Mouse (Mus musculus) brain, embryonic 14.5 days (tissue): ENCODE measurements around the gene Tbc1d22b. TPM values are rescaled to one million over a fixed set of nuclear protein-coding genes. Genes with fewer than 3 reads are reported as not detected.

Experiments
- DNase-seq: peaks from one replicate; pipeline ENCODE4 v3.0.0-alpha.2; 2011; ENCODE audit warnings: low read depth
- CTCF ChIP-seq: fragments of 200-500 bp; IDR thresholded peaks from 2 replicates; pipeline ENCODE4 v1.5.1; 2012; ENCODE audit warnings: inconsistent platforms, mild to moderate bottlenecking, moderate library complexity, borderline replicate concordance; ENCODE audit not compliant: insufficient read depth, insufficient read length; ENCODE audit errors: extremely low read depth
- POLR2A ChIP-seq: fragments of 200-500 bp; IDR thresholded peaks from 2 replicates; pipeline ENCODE4 v1.6.1; 2012; ENCODE audit warnings: mild to moderate bottlenecking, inconsistent platforms, borderline replicate concordance; ENCODE audit not compliant: poor library complexity, insufficient read depth, insufficient read length, severe bottlenecking; ENCODE audit errors: extremely low read depth
- polyA plus RNA-seq: library from polyadenylated mRNA; depleted of rRNA; stranded (reverse); fragments of >200 nt; gene quantifications from 2 replicates; pipeline ENCODE4 v1.2.3, GENCODE M21; 2012

The Tbc1d22b gene
- polyA plus RNA-seq, 1 experiment, result 40.6 TPM

DNA sequence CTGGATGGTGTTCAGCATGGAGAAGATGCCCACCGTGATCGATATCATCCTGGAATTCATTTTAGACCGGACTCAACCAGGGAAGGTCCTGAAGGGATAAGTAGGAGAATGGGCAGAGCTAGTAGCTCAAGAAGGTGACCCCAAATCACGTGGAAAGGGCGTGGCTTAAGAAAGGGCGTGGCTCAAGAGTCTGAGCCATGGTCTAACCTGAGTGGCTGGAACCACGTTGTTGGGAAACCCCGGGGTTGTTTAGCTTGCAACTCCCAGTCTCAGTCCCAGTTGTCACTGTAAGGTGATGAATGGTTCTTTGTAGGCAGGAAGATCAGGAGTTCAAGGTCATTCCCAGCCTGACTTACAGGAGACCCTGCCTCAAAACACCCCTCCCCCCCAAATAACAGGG lies 29.9 kb upstream of the Tbc1d22b start:
- TF ChIP-seq CTCF, result no peak
- no peak for TF ChIP-seq POLR2A
- no peak for DNase-seq

DNA sequence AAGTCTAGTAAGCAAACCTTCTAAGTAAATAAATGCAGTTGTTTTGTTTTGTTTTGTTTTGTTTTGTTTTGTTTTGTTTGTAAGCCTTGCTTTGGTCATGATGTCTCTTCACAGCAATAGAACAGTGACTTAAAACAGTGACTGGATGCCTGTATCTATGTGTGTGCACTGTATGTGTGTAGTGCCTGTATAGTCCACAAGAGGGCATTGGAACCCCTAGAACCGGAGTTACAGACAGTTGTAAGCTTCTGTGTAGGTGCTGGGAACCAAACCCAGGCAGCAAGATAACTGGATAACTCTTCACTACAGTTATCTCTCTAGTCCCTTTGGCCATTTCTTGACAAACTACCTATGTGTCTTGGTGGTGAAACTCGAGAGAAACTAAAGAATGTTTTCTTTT lies 24.0 kb upstream of the Tbc1d22b start:
- TF ChIP-seq POLR2A (no peak), CTCF (no peak)
- no peak for DNase-seq

DNA sequence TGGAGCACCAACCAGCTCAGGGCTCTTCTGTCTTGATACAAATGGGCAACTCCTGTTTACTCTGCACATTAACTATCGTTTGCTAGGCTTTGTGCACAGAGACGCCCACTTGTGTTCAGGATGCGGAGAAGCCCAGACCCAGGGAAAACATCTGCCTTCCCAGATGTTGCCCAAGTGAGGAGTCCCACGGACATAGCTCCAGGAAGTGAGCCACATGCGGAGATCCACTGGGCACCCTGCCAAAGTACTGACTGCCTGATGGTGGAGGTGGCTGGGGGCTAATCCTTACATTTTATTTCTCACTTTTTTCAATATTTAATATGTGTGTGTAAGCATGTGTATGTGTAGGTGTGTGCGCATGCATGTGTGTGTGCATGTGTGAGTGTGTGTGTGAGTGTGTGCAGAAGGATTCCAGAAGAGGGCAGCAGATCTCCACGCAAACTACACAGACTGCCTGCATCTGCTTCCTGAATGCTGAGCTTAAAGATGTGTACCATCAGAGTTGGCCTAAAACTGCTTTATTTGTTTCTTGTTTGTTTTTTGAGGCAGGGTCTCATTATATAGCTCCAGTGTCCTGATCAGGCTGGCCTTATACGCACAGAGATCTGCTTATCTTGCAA lies 20.9 kb upstream of the Tbc1d22b start:
- peak; percentile 12 for DNase-seq

DNA sequence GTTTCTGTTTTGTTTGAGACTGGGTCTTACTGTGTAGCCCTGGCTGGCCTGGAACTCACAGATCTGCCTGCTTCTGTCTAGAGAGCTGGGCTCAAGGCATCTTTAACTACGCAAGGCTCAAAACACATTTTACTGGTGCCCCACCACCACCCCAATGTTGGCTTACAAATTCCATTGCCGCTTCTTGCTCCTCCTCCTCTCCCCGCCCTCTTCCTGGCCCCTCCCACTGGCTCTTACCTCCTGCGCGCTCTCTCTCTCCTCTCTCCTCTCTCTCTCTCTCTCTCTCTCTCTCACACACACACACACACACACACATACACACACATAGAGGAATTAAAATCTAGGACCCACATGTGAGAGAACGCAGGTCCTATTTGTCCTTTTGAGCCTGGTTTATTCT lies 19.1 kb upstream of the Tbc1d22b start:
- no peak for DNase-seq
- TF ChIP-seq POLR2A, result no peak

More for the DNA sequence above, 20.9 kb upstream of the Tbc1d22b start:
- TF ChIP-seq POLR2A (no peak), CTCF (peak; percentile 24; the same call in 1 of the 2 replicates)

DNA sequence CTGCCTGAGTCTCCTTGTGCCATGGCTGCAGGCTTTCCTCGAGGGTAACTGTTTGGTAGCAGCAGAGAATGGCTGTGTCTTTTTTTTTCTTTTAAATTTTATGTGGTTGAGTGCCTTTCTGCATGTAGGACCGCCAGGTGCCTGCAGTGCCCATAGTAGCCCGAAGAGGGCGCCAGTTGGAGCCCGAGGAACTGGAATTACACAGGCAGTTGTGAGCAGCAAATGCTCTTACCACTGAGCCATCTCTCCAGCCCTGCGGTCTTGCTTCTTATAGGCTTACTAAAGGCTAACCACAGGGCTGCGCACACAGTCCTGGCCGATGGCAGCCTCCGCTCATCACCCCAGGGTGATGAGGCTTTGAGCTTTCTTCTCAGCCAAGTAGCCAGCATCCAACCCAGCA lies 18.3 kb upstream of the Tbc1d22b start:
- no peak for DNase-seq
- TF ChIP-seq CTCF (peak; percentile 33; the same call in 1 of the 2 replicates), POLR2A (no peak)

DNA sequence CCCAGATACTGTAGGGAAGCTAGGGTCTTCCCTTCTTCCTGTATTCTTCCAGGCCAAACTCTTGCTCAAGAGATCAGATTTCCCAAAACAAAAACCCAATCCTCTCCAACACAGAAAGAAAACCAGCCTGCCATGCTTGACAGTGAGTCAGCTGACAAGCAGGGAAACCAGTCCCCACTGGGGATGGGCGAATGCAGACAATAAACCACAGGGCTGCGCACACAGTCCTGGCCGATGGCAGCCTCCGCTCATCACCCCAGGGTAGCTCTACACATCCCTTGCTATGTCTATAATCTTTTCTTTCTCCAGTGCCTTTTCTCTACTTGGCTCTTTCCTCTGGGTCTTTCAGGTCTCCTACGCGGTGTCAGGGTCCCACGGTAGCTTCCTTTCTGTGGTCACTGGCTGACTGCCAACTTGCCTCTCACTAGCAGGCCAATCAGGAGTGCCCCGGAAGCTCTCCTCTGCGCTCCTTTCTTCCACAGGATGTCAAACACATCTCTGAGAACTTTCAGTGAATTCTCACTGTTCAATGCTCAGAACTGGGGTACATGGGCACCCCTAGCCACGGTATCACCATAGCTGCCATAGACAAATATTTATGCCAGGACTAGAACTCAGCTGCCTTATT lies 17.7 kb upstream of the Tbc1d22b start:
- TF ChIP-seq POLR2A (no peak), CTCF (no peak)

DNA sequence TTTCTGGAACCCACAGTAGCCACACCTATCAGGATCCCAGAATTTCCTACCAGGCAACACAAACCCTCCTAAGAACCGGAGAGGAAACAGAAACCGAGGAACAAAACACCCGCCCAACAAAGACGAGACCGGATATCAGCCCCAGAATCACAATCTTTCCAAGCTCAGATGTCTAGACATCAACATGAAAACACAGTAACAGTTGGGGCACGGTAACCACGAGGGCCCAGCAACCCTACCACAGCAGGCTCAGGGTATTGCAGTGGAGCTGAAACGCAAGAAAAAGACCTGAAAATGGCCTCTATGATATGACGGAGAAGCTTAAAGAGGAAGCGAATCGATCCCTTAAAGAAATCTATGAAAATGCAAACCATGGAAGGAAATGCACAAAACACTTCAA lies 15.7 kb upstream of the Tbc1d22b start:
- no peak for DNase-seq
- TF ChIP-seq POLR2A, result no peak
- TF ChIP-seq CTCF, result no peak

More for the DNA sequence above, 17.7 kb upstream of the Tbc1d22b start:
- peak; percentile 53 for DNase-seq

DNA sequence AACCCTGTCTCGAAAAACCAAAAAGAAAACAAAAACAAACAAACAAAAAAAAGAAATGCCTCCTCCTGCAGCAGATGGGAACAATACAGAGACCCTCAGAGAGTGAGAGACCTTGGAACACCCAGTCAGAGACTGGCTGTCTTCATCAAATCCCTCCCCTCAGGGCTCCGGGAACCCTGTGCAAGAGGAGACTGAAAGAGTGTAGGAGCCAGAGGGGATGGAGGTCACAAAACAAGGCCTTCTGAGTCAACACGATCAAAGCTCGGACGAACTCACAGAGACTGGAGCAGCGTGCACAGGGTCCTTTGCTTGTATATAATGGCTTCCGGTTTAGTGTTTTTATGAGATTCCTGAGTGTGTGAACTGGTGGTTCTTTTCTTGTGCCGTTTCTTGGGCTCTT lies 9.2 kb upstream of the Tbc1d22b start:
- DNase-seq, result no peak
- TF ChIP-seq POLR2A (no peak), CTCF (no peak)

DNA sequence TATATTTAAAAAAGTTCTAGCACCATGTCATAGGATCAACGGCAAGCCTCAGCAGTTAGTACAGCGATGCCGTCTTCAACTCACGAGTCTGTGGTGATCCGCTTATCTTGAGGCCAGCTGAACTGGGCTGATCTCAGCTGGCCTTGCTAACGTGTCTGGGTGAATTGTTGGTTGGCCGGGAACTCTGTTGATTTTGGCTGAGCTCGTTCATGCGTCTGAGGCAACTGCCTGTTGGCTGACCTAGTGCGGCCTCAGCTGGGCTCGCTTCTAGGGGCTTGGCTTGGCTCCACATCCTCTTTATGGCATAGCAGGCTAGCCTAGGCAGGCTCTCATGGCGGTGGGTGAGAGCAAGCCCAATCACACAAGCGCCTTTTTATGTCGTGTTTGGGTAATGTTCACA lies 8.2 kb upstream of the Tbc1d22b start:
- TF ChIP-seq CTCF (no peak), POLR2A (no peak)
- DNase-seq, result peak; percentile 64

DNA sequence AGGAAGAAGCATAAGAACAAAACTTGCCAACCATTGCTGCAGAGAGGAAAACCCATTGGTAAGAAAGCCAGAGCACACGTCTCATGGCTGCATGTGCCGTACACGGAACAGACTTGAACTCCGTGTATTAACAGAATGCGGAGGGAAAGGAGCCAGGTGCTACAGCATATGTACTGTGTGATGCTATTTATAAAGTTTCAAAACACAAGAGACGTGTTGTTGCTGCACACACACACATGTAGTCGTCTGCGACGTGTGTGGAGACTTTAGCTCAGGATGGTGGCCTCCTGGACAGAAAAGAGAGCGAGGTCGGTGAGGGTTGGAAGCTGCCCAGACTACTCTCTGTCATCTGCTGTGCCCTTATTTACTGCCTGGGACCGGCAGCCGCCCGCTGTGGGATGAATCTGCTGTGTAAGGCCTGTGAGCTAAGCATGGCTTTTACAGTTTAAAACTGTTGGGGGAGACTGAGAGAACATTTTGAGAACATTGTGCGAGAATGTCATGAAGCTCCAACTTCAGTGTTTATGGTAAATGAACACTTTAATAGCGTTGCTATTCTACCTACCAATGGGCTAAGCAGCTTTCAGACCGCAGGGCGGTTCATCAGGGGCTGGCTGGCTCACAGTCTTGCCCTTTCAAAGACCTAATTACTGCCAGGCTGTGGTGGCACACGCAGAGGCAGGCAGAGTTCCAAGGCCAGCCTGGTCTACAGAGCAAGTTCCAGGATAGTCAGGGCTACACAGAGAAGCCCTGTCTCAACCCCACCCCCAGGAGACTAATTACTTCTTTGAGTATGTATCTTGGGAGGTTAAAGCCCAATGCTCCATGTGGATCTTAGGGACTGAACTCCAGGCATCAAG lies 6.5 kb upstream of the Tbc1d22b start:
- TF ChIP-seq CTCF, result no peak
- no peak for DNase-seq

DNA sequence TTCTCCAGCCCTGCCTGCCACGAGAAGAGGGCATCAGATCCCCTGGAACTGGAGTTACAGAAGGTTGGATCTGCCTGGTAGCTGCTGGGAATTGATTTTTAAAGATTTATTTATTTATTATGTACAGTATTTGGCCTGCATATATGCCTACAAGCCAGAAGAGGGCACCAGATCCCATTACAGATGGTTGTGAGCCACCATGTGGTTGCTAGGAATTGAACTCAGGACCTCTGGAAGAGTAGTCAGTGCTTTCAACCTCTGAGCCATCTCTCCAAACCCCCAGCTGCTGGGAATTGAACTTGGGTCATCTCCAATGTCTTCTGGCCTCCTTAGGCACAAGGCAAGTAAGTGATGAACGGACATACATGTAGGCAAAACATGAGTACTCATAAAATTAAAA lies 5.5 kb upstream of the Tbc1d22b start:
- no peak for DNase-seq
- TF ChIP-seq POLR2A (no peak), CTCF (no peak)

DNA sequence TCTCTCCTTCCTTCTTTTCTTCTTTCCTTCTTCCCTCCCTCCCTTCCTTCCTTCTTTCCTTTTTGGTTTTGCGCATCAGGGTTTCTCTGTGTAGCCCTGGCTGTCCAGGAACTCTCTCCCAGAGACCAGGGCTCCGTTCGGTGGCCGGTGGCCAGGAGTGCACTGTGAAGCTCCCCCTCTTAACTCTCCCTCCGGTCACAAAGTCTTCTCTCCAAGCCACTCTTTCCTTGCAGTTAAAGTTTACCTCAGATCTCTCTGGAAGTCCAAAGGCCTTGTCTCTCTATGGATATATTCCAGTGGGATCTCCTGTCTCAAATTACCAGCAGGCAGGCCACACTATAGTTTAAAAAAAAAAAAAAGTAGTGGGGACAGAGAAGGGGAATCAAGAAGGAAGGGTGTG lies 4.3 kb upstream of the Tbc1d22b start:
- no peak for DNase-seq
- TF ChIP-seq CTCF (no peak), POLR2A (no peak)

DNA sequence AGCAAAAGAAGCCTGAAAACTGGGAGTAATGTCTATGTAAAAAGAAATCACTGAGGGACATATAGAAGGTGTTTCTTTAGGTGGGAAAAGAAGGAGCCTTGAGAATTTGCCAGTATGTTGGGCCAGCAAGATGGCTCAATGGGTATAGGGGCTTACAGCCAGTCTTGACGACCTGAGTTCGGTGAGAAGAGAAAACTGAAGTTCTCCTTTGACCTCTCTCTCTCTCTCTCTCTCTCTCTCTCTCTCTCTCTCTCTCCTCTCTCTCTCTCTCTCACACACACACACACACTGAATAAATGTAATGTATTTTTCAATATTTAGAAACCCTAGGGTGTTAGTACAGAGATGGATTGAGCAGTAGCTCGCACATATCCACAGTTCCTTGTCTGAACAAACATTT lies 1.1 kb upstream of the Tbc1d22b start:
- no peak for TF ChIP-seq CTCF
- no peak for TF ChIP-seq POLR2A
- DNase-seq, result no peak
